Mouse (Mus musculus) megakaryocyte, embryonic 14.5 days (primary cell): ENCODE results near the gene Myo1h. TPM values are rescaled to one million over a fixed set of nuclear protein-coding genes. Genes with fewer than 3 reads are reported as not detected.

Experiments
- H3K27me3 ChIP-seq: replicated peaks from 2 replicates; pipeline ENCODE3; 2012; ENCODE audit warnings: inconsistent platforms
- H3K36me3 ChIP-seq: replicated peaks from 2 replicates; pipeline ENCODE3; 2012; ENCODE audit warnings: low read length, inconsistent platforms, mixed read lengths
- H3K4me1 ChIP-seq: 2 replicates; pipeline ENCODE4 v1.6.1; 2012; ENCODE audit warnings: inconsistent platforms
- H3K4me3 ChIP-seq: replicated peaks from 2 replicates; pipeline ENCODE3; 2012; ENCODE audit warnings: moderate library complexity, mild to moderate bottlenecking, inconsistent platforms
- H3K9me3 ChIP-seq: 2 replicates; pipeline ENCODE4 v1.6.1; 2012; ENCODE audit warnings: inconsistent platforms
- FLI1 ChIP-seq: IDR thresholded peaks from 2 replicates; pipeline ENCODE4 v1.6.1; 2012; ENCODE audit warnings: low read length, inconsistent platforms, mixed read lengths
- GATA1 ChIP-seq: IDR thresholded peaks from 3 replicates; pipeline ENCODE4 v1.6.1; 2012; ENCODE audit warnings: mixed read lengths, low read length, inconsistent platforms, borderline replicate concordance
- polyA plus RNA-seq: library from polyadenylated mRNA; stranded (reverse); fragments of >175 nt; gene quantifications from 2 replicates; pipeline ENCODE4 v1.2.3, GENCODE M21; 2012; ENCODE audit warnings: low replicate concordance; ENCODE audit not compliant: insufficient read depth

Gene Myo1h
- not detected in 2 replicates for polyA plus RNA-seq

DNA sequence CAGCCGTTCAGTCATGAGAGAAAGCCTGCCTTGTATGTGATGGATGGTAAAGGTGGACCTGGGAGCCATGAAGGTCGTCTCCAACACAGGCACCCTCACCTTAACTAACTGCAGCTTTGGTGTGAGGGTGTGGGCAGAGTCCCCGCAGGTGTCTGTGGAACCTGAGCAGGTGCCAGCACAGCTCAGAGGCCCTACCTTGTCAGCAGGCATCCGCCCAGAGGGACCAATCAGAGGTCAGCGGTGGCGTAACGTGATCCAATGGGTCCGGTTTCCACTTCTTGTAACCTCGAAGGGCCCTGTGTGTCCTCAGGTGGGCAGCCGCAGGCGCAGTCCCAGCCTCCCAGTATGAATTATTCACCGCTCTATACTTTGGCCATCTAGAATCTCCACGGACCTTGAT lies at the start of gene Myo1h:
Gene Myo1h, plus strand, starts transcription at position 293 of the 400 bp plus-strand sequence.
- TF ChIP-seq FLI1 (no peak), GATA1 (no peak)
- Histone ChIP-seq H3K36me3 (no peaks in the 10 kb centered on the region), H3K4me1 (no peaks in the 10 kb centered on the region), H3K27me3 (peaks cover 42% of the 10 kb centered on the region), H3K9me3 (no peaks in the 10 kb centered on the region), H3K4me3 (no peak within 1 kb of the TSS)

DNA sequence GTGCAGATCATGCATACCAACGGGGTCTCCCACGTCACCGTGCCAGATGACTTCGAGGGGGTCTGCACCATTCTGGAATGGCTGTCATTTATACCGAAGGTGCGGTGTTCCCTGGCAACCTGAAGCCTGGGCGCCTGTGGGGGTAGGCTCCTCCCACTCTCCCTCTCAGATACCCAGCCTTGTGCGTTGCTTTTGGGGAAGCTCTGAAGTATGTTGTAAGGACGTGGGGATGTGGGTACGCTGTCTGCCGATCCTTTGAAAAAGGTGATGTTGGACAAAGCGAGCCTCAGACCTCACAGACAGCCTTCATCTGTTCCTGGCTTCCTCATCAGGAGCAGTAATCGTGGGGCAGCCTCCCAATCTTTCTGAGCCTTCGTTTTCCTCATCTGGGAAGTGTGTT lies 49.2 kb upstream of the Myo1h start:
- Histone ChIP-seq H3K36me3 (no peaks in the 10 kb centered on the region), H3K27me3 (peaks cover 36% of the 10 kb centered on the region), H3K9me3 (no peaks in the 10 kb centered on the region), H3K4me1 (no peaks in the 10 kb centered on the region), H3K4me3 (no peak overlapping the region)
- TF ChIP-seq FLI1, result no peak
- no peak for TF ChIP-seq GATA1

DNA sequence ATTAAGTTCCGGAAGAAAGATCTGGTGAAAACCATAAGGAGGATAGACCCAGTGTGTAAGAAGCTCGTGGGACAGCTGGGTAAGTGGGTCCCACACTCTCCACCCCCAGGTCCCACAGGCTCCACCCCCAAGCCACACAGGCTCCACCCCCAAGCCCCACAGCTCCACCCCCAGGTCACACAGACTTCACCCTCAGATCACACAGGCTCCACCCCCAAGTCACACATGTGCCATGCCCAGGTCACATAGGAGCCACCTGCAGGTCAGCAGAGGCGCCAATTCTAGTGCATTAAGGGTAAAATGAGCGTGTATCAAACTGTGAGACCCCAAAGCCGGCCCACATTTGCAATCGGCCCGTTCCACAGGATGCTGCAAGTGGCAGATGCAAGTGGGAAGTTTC lies 42.5 kb upstream of the Myo1h start:
- H3K36me3 ChIP-seq, result no peaks in the 10 kb centered on the region
- TF ChIP-seq FLI1 (no peak), GATA1 (no peak)
- no peaks in the 10 kb centered on the region for H3K9me3 ChIP-seq
- H3K27me3 ChIP-seq, result peaks cover 27% of the 10 kb centered on the region
- peaks cover 7% of the 10 kb centered on the region; the same call in 1 of the 2 replicates for H3K4me1 ChIP-seq
- H3K4me3 ChIP-seq, result no peak overlapping the region

DNA sequence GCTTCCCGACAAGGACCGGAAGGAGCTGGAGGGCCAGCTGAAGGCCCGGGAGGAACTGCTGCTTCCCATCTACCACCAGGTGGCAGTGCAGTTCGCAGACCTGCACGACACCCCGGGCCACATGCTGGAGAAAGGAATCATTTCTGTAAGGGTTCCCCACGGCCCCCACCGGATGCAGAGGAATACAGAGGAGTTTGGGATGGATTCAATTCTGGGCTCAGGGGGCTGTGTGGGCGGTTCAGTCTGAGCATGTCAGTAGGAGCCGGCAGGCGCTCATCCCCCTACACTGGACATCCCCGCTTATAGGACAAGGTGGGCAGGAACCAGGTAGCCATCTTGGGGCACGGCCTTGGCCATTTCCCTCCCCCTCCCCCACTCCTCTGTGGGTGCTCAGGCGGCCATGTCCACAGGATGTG lies 40.8 kb upstream of the Myo1h start:
- no peak overlapping the region for H3K4me3 ChIP-seq
- H3K9me3 ChIP-seq, result no peaks in the 10 kb centered on the region
- H3K36me3 ChIP-seq, result no peaks in the 10 kb centered on the region
- peaks cover 38% of the 10 kb centered on the region for H3K27me3 ChIP-seq
- TF ChIP-seq FLI1 (no peak), GATA1 (no peak)
- peaks cover 7% of the 10 kb centered on the region; the same call in 1 of the 2 replicates for H3K4me1 ChIP-seq

DNA sequence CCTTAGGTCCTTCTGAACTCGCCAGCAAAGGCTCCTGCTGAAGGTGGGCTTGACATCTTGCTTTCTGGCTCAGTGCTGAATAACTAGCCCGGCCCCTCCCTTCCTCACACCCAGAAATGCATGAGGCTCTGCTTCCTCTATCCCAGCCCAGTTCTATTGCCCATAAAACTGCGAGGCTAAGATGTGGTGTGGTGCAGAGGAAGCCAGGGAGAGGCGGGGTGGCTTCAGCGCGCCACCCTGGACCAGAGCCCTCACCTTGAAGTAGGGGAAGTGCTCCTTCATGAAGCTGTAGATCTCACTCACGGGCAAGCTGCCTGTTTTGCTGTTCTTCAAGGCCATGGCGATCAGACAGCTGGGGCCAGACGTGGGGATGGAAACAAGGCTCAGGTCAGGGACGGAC lies 29.5 kb upstream of the Myo1h start:
- no peaks in the 10 kb centered on the region for H3K9me3 ChIP-seq
- H3K36me3 ChIP-seq, result no peaks in the 10 kb centered on the region
- H3K27me3 ChIP-seq, result peaks cover 53% of the 10 kb centered on the region
- no peak for TF ChIP-seq GATA1
- no peak for TF ChIP-seq FLI1
- no peak overlapping the region for H3K4me3 ChIP-seq
- no peaks in the 10 kb centered on the region; the same call in 1 of the 2 replicates for H3K4me1 ChIP-seq

DNA sequence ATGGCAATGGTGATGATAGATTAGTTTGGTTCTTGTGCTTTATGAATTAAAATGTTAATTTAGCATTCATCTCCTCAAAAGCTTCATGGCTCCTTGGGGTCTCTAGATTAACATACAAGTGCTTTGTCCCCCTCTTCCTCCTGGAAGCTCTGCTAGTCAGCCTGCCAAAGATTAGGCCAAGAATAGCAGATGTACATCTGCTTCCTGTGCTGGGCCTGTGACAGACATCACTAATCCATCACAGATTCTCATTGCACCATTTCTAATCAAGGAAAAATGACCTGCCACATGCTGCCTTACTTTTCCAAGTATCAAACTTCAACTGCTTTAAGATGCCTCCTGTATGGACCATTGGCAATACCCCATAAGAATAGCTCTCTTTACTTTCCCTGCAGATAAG lies 27.5 kb upstream of the Myo1h start:
- peaks cover 56% of the 10 kb centered on the region for H3K27me3 ChIP-seq
- no peak overlapping the region for H3K4me3 ChIP-seq
- no peaks in the 10 kb centered on the region; the same call in 1 of the 2 replicates for H3K4me1 ChIP-seq
- H3K9me3 ChIP-seq, result no peaks in the 10 kb centered on the region
- no peaks in the 10 kb centered on the region for H3K36me3 ChIP-seq
- no peak for TF ChIP-seq GATA1
- no peak for TF ChIP-seq FLI1

DNA sequence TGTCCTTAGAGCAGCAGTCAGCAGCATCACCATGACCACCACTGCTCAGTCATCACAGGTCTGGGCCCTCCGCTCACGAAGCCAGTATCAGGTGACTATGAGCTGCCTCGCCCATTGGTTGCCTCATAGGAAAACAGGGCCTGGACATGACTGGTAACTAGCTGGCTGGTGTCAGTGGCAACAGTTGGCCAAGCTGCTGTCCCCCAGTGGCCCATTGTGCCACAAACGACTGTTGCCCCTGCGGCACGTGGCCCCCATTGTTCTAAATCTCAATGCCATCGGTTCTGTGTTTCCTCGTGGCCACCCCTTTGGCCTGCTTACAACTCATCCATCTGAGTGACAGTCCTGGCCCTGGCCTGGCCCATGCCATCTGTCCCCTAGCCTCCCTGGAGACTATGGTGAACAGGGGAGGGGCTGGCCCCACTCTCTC lies 24.9 kb upstream of the Myo1h start:
- no peaks in the 10 kb centered on the region for H3K9me3 ChIP-seq
- H3K4me1 ChIP-seq, result peaks cover 5% of the 10 kb centered on the region
- no peak for TF ChIP-seq GATA1
- no peak for TF ChIP-seq FLI1
- H3K27me3 ChIP-seq, result peaks cover 68% of the 10 kb centered on the region
- H3K36me3 ChIP-seq, result no peaks in the 10 kb centered on the region
- no peak overlapping the region for H3K4me3 ChIP-seq

DNA sequence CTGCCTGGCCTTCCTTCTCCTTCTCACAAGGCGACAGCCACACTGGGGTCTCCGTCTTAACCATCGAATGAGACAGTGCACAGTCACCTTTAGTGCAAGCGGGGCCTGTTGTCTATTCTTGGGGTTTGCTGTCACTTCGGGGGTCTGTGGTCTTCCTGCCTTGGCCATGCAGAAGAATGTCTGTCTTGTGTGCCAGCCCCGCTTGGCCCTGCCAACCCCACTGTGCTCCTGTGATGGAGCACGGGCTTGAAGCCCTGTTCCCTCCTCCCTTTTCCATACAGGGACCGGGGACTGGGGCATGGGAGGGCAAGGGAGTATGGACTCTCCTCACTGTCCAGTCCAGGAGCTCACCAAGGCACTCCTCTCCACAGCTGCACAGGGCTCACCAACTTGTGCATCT lies 24.2 kb upstream of the Myo1h start:
- Histone ChIP-seq H3K4me3 (no peak overlapping the region), H3K27me3 (peaks cover 71% of the 10 kb centered on the region), H3K36me3 (no peaks in the 10 kb centered on the region), H3K9me3 (no peaks in the 10 kb centered on the region), H3K4me1 (peaks cover 12% of the 10 kb centered on the region)
- no peak for TF ChIP-seq FLI1
- TF ChIP-seq GATA1, result no peak

DNA sequence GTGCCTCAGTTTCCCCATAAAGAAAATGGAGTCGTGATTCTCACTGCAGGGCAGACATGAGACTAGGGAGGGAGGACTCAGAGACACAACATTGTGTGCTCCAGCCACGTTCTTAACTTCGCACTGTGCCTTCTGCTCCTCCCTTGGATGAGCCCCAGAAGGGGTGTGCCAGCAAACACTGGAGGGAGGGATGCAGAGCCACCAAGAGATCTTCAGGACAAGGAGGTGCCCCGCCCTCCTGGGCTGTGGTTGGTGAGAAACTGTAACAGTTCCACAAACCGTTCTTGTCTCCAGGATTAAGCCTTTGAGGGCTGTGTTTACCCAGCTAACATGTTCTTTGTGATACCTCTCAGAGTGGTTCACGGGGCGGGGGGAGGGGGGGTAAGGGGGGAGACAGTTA lies 20.3 kb upstream of the Myo1h start:
- peaks cover 18% of the 10 kb centered on the region for H3K4me1 ChIP-seq
- TF ChIP-seq FLI1 (no peak), GATA1 (no peak)
- H3K9me3 ChIP-seq, result no peaks in the 10 kb centered on the region
- peaks cover 97% of the 10 kb centered on the region for H3K27me3 ChIP-seq
- H3K4me3 ChIP-seq, result no peak overlapping the region
- H3K36me3 ChIP-seq, result no peaks in the 10 kb centered on the region

DNA sequence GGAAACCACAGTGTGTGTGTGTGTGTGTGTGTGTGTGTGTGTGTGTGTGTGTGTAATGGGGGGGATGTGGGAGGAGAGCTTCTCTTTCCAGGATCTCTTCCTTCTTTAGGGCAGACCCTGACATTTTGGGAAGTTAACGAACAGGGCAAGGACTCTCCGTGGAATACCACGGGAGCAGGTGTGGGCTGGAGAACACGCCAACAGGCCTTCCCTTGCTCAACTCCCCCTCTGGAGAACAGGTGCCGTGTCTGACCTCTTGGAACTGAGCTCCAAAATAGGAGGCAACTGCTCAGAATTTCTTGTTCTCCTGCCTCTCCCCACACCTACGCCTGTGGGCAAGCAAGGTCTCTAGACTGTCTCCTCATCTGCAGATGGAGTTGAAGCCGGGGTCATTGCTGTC lies 19.5 kb upstream of the Myo1h start:
- Histone ChIP-seq H3K27me3 (peaks cover 97% of the 10 kb centered on the region), H3K4me3 (no peak overlapping the region), H3K4me1 (peaks cover 19% of the 10 kb centered on the region), H3K36me3 (no peaks in the 10 kb centered on the region), H3K9me3 (no peaks in the 10 kb centered on the region)
- TF ChIP-seq FLI1, result no peak
- TF ChIP-seq GATA1, result no peak

DNA sequence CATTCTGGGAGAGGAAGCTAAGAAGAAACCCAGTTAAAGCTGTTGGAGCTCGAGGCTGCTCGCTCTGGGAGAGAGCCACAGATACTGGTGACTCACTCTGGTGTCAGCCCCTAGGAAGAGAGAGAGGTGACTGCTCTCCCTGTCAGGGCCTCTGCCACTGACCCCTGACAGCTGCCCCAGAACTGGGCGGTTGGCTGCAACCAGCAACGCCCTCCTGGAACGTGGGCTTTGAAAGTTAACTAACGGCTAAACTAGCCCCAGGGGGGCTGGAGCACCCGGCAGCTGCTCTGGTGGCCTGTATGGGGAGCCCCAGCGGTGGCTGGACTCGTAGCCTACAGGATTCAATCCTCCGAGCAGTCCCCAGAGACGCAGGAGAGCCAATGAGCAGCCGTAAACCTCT lies 19.0 kb upstream of the Myo1h start:
- no peaks in the 10 kb centered on the region for H3K36me3 ChIP-seq
- peaks cover 97% of the 10 kb centered on the region for H3K27me3 ChIP-seq
- H3K4me3 ChIP-seq, result no peak overlapping the region
- H3K4me1 ChIP-seq, result peaks cover 19% of the 10 kb centered on the region
- TF ChIP-seq GATA1, result no peak
- TF ChIP-seq FLI1, result no peak
- no peaks in the 10 kb centered on the region for H3K9me3 ChIP-seq
